Comparison of ENCODE assay signal across 18 mouse cellular contexts in genomic region chr3:68764336-68764735, GRCm38 (mm10).
A peak's percentile ranks its signal among the peaks of the same experiment; 100 is the strongest.
DNase-seq lines count a peak whose midpoint lies in the region; ATAC-seq and TF ChIP-seq lines count a peak whose summit lies in the region.
"Had no signal": no experiment of that assay in that cellular context is flagged by ENCODE, and none has a peak within 500 bp of the region (broad histone marks: within the 10 kb centered on the region; RNA-seq: fewer than 3 reads in every experiment).

No protein-coding gene starts in this region.

- peak overlapping the region; percentile 27; the same call in 1 of the 2 replicates for H3K4me3 ChIP-seq in heart, embryonic 10.5 days
- H3K4me3 ChIP-seq in heart, embryonic 14.5 days (ENCODE audit: control insufficient read depth in 1 of 2, insufficient read depth in 1 of 2, low read depth in 1 of 2, low read length in 2 of 2), result no peak overlapping the region
- H3K4me3 ChIP-seq in embryonic fibroblast, embryonic 13.5 days (ENCODE audit: insufficient read depth, low read length), result no peak overlapping the region
- H3K4me3 ChIP-seq in layer of hippocampus, adult 2 months, result no peak overlapping the region
- H3K4me3 ChIP-seq: embryonic facial prominence, embryonic 15.5 days; forebrain, embryonic 13.5 days; heart, adult 2 months; hindbrain, embryonic 15.5 days had no signal

- no peak for ATAC-seq in heart, embryonic 14.5 days (ENCODE audit: insufficient number of reproducible peaks, insufficient read depth, low FRiP score, low read depth)
- ATAC-seq: forebrain, embryonic 13.5 days; inflammation-experienced regulatory T-cells, adult 6 months had no signal

- H3K4me2 ChIP-seq in heart, embryonic 14.5 days (ENCODE audit: low read length), result 0 out of 2 replicates have a peak overlapping the region, but pooled peaks have one; percentile 23
- H3K4me2 ChIP-seq: embryonic facial prominence, embryonic 15.5 days; forebrain, embryonic 13.5 days; hindbrain, embryonic 15.5 days had no signal

- intact Hi-C loops in heart, postnatal 10 days (cut with DNase I), result no loop called here
- intact Hi-C loops in heart, postnatal 36 days (cut with DNase I), result no loop called here

- H3K27me3 ChIP-seq in heart, embryonic 10.5 days (ENCODE audit: insufficient read depth, poor library complexity, severe bottlenecking), result no peaks in the 10 kb centered on the region
- H3K27me3 ChIP-seq in heart, embryonic 14.5 days (ENCODE audit: control insufficient read depth, insufficient read depth, low read length), result no peaks in the 10 kb centered on the region
- H3K27me3 ChIP-seq: embryonic facial prominence, embryonic 15.5 days; forebrain, embryonic 13.5 days; hindbrain, embryonic 15.5 days had no signal

- TF ChIP-seq CTCF in embryonic fibroblast, embryonic 13.5 days (IDR thresholded peaks at IDR 0.05; ENCODE audit: borderline replicate concordance, insufficient read depth, low read length), result no peak
- TF ChIP-seq CTCF in layer of hippocampus, adult 2 months (conservative IDR thresholded peaks at IDR 0.05), result no peak

- H3K27ac ChIP-seq in heart, embryonic 10.5 days, result peak overlapping the region; percentile 52; the same call in 1 of the 2 replicates
- H3K27ac ChIP-seq in heart, embryonic 14.5 days (replicated peaks in 1 of 2; ENCODE audit: control insufficient read depth in 1 of 2, insufficient read depth in 1 of 2, low read depth in 2 of 2, low read length in 2 of 2), result peak overlapping the region; percentile 67 to 79
- H3K27ac ChIP-seq in embryonic fibroblast, embryonic 13.5 days (ENCODE audit: insufficient read depth, low read length), result peak overlapping the region; percentile 50
- no peak overlapping the region for H3K27ac ChIP-seq in layer of hippocampus, adult 2 months
- H3K27ac ChIP-seq: embryonic facial prominence, embryonic 15.5 days; forebrain, embryonic 13.5 days; hindbrain, embryonic 15.5 days; kidney, postnatal 0 days had no signal

- H3K4me1 ChIP-seq in heart, embryonic 10.5 days, result peaks cover 57% of the 10 kb centered on the region
- H3K4me1 ChIP-seq in heart, embryonic 14.5 days (ENCODE audit: control insufficient read depth in 2 of 2, insufficient read depth in 2 of 2, low read length in 2 of 2), result peaks cover 27 to 52% of the 10 kb centered on the region in 2 experiments
- H3K4me1 ChIP-seq in embryonic fibroblast, embryonic 13.5 days (ENCODE audit: control insufficient read depth, insufficient read depth, low read length), result peaks cover 6% of the 10 kb centered on the region; the same call in 1 of the 2 replicates
- H3K4me1 ChIP-seq: hindbrain, embryonic 15.5 days had no signal

- peak; percentile 67 for DNase-seq in heart, embryonic 10.5 days (ENCODE audit: low spot score)
- DNase-seq in heart, postnatal 10 days, result no peak
- DNase-seq in heart, postnatal 36 days, result no peak
- peak; percentile 54 for DNase-seq in 3T3-L1 (ENCODE audit: low read depth, low spot score)
- no peak for DNase-seq in layer of hippocampus, adult 2 months (ENCODE audit: low spot score in 2 of 2)
- DNase-seq in T-cell, adult 2 months (ENCODE audit: low spot score), result no peak
- DNase-seq: cerebellum, adult 11 months; cerebellum, adult 8-10 months; cerebellum, postnatal 14 days; embryo, embryonic 11 days had no signal

- H3K9me3 ChIP-seq in heart, embryonic 10.5 days, result no peaks in the 10 kb centered on the region
- H3K9me3 ChIP-seq in heart, embryonic 14.5 days (ENCODE audit: control insufficient read depth, low read length), result no peaks in the 10 kb centered on the region
- H3K9me3 ChIP-seq: embryonic facial prominence, embryonic 15.5 days; forebrain, embryonic 13.5 days; hindbrain, embryonic 15.5 days had no signal

- no peak overlapping the region for H3K9ac ChIP-seq in heart, embryonic 14.5 days (ENCODE audit: low read length)
- H3K9ac ChIP-seq: embryonic facial prominence, embryonic 15.5 days; forebrain, embryonic 13.5 days; hindbrain, embryonic 15.5 days had no signal

- H3K36me3 ChIP-seq in heart, embryonic 10.5 days, result no peaks in the 10 kb centered on the region
- H3K36me3 ChIP-seq in heart, embryonic 14.5 days (ENCODE audit: control insufficient read depth, insufficient read depth, low read length), result no peaks in the 10 kb centered on the region
- H3K36me3 ChIP-seq: embryonic facial prominence, embryonic 15.5 days; hindbrain, embryonic 15.5 days had no signal

- WGBS in heart, embryonic 10.5 days, result 63% methylated on average over 4 of the region's 4 CpGs
- WGBS in heart, embryonic 14.5 days, result 43% methylated on average over 3 of the region's 4 CpGs

- TF ChIP-seq POLR2A in embryonic fibroblast, embryonic 13.5 days (IDR thresholded peaks at IDR 0.05; ENCODE audit: low read depth, low read length), result no peak

Comparison
In these comparisons a context has a peak if more than half of its experiments do, and no peak if none do; other contexts are left out.
1. DNase-seq: peak in heart, embryonic 10.5 days (single experiment) and 3T3-L1 (single experiment); none in heart, postnatal 10 days (0 of 2), heart, postnatal 36 days (0 of 2), layer of hippocampus, adult 2 months (0 of 2) and T-cell, adult 2 months (single experiment).